Mouse (Mus musculus) brain, embryonic 14.5 days (tissue): Measurements from ENCODE around the gene Cfap43.

Experiments
- CTCF ChIP-seq: fragments of 200-500 bp; IDR thresholded peaks from 2 replicates; pipeline ENCODE4 v1.5.1; 2012; ENCODE audit warnings: inconsistent platforms, mild to moderate bottlenecking, moderate library complexity, borderline replicate concordance; ENCODE audit not compliant: insufficient read depth, insufficient read length; ENCODE audit errors: extremely low read depth
- POLR2A ChIP-seq: fragments of 200-500 bp; IDR thresholded peaks from 2 replicates; pipeline ENCODE4 v1.6.1; 2012; ENCODE audit warnings: mild to moderate bottlenecking, inconsistent platforms, borderline replicate concordance; ENCODE audit not compliant: poor library complexity, insufficient read depth, insufficient read length, severe bottlenecking; ENCODE audit errors: extremely low read depth

DNA sequence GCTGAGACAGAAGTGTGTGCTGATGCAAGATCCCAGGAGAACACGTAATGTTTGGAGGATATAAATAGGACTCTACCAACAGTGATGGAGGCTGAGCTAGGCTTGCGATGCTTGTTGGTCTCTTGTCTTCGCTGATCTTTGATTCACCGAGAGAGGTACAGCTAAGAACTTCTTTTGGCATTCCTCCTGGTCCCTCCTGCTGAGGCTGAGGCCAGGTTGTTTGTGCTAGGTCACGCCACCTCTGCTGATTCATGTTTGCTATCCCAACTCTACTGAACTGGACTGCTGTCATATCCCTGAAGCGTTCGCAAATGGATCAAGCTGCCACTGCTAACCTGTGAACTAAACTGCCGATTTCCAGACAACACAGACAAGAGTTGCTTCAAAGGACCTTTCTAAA lies 15.1 kb upstream of the Cfap43 start:
- TF ChIP-seq POLR2A: no peak
- no peak for TF ChIP-seq CTCF
